ENCODE assay signal across 13 mouse cellular contexts in genomic region chr3:115580131-115580932, GRCm38 (mm10).
DNase-seq lines count a peak whose midpoint lies in the region; ATAC-seq and TF ChIP-seq lines count a peak whose summit lies in the region.
"Had no signal": no experiment of that assay in that cellular context is flagged by ENCODE, and none has a peak within 500 bp of the region (broad histone marks: within the 10 kb centered on the region; RNA-seq: fewer than 3 reads in every experiment).

No protein-coding gene starts in this region.

- H3K27me3 ChIP-seq in midbrain, embryonic 13.5 days, result no peaks in the 10 kb centered on the region
- H3K27me3 ChIP-seq in heart, embryonic 10.5 days (ENCODE audit: insufficient read depth, poor library complexity, severe bottlenecking), result no peaks in the 10 kb centered on the region
- H3K27me3 ChIP-seq: lung, embryonic 15.5 days had no signal

- H3K9me3 ChIP-seq in midbrain, embryonic 13.5 days, result no peaks in the 10 kb centered on the region
- H3K9me3 ChIP-seq in heart, embryonic 10.5 days, result no peaks in the 10 kb centered on the region
- H3K9me3 ChIP-seq: lung, embryonic 15.5 days had no signal

- ATAC-seq in midbrain, embryonic 13.5 days, result peak; percentile 92

- H3K4me1 ChIP-seq in midbrain, embryonic 13.5 days (replicated peaks), result peaks cover 15% of the 10 kb centered on the region
- no peaks in the 10 kb centered on the region for H3K4me1 ChIP-seq in heart, embryonic 10.5 days
- H3K4me1 ChIP-seq: lung, embryonic 15.5 days had no signal

- no peak overlapping the region for H3K9ac ChIP-seq in midbrain, embryonic 13.5 days (replicated peaks)
- H3K9ac ChIP-seq: lung, embryonic 15.5 days had no signal

- DNase-seq in left cerebral cortex, adult 11 months (ENCODE audit: low spot score), result peak; percentile 19
- DNase-seq in left cerebral cortex, postnatal 36 days (ENCODE audit: low spot score in 2 of 2), result no peak
- DNase-seq in brain, embryonic 14.5 days (ENCODE audit: low read depth), result peak; percentile 92
- peak; percentile 36 for DNase-seq in forelimb bud, embryonic 11.5 days (ENCODE audit: low read depth, low spot score)
- no peak for DNase-seq in adrenal gland, postnatal 36 days
- DNase-seq in heart, embryonic 10.5 days (ENCODE audit: low spot score), result no peak
- no peak for DNase-seq in frontal cortex, postnatal 10 days (ENCODE audit: low spot score in 2 of 2)
- DNase-seq: cerebellum, adult 8-10 months; kidney, postnatal 14 days; spleen, adult 18-20 months; thymus, postnatal 36 days had no signal

- no peak overlapping the region for H3K4me3 ChIP-seq in midbrain, embryonic 13.5 days (replicated peaks)
- H3K4me3 ChIP-seq in heart, embryonic 10.5 days, result no peak overlapping the region
- H3K4me3 ChIP-seq: lung, embryonic 15.5 days had no signal

- no peak for TF ChIP-seq POLR2A in brain, embryonic 14.5 days (IDR thresholded peaks at IDR 0.05; ENCODE audit: borderline replicate concordance, extremely low read depth, insufficient read depth, insufficient read length, poor library complexity, severe bottlenecking)

- intact Hi-C loops in left cerebral cortex, postnatal 36 days (cut with DNase I), result no loop called here

- H3K36me3 ChIP-seq in midbrain, embryonic 13.5 days, result no peaks in the 10 kb centered on the region
- no peaks in the 10 kb centered on the region for H3K36me3 ChIP-seq in heart, embryonic 10.5 days
- H3K36me3 ChIP-seq: lung, embryonic 15.5 days had no signal

- H3K4me2 ChIP-seq in midbrain, embryonic 13.5 days (replicated peaks), result no peak overlapping the region
- H3K4me2 ChIP-seq: lung, embryonic 15.5 days had no signal

- no peak for TF ChIP-seq CTCF in brain, embryonic 14.5 days (IDR thresholded peaks at IDR 0.05; ENCODE audit: borderline replicate concordance, extremely low read depth, insufficient read depth, insufficient read length)

- H3K27ac ChIP-seq in midbrain, embryonic 13.5 days, result peak overlapping the region; percentile 5
- H3K27ac ChIP-seq in heart, embryonic 10.5 days, result no peak overlapping the region
- H3K27ac ChIP-seq: lung, embryonic 15.5 days had no signal

- 31% methylated on average over 4 of the region's 4 CpGs for WGBS in midbrain, embryonic 13.5 days
- 72% methylated on average over 4 of the region's 4 CpGs for WGBS in heart, embryonic 10.5 days

Comparison
In these comparisons a context has a peak if more than half of its experiments do, and no peak if none do; other contexts are left out.
1. DNase-seq: peak in left cerebral cortex, adult 11 months (single experiment), brain, embryonic 14.5 days (single experiment) and forelimb bud, embryonic 11.5 days (single experiment); none in left cerebral cortex, postnatal 36 days (0 of 2), adrenal gland, postnatal 36 days (0 of 2), heart, embryonic 10.5 days (single experiment) and frontal cortex, postnatal 10 days (0 of 2).